Mouse (Mus musculus): ENCODE results near the gene Chil1.

Chil1 gene

GRCm38 (mm10) chr1:134173081-134173480 is 8.9 kb upstream of the Chil1 start:
- no peak for DNase-seq (ENCODE audit: low spot score)

GRCm38 (mm10) chr1:134177976-134178375 is 4.0 kb upstream of the Chil1 start:
- DNase-seq (ENCODE audit: low spot score): no peak

- DNase-seq (ENCODE audit: low spot score): no peak
These were observed 2.1 kb downstream of the Chil1 start for GRCm38 (mm10) chr1:134184089-134184488.

GRCm38 (mm10) chr1:134188217-134188616 is 6.2 kb downstream of the Chil1 start:
- DNase-seq (ENCODE audit: low spot score): no peak

- DNase-seq (ENCODE audit: low spot score): no peak
These were observed 7.2 kb downstream of the Chil1 start for GRCm38 (mm10) chr1:134188989-134189729.

- no peak for DNase-seq (ENCODE audit: low spot score)
These were observed 9.2 kb downstream of the Chil1 start for GRCm38 (mm10) chr1:134191192-134191591.

GRCm38 (mm10) chr1:134192024-134192423 is 10.0 kb downstream of the Chil1 start:
- no peak for DNase-seq (ENCODE audit: low spot score)

GRCm38 (mm10) chr1:134193126-134193525 is 11.2 kb downstream of the Chil1 start, which contains the start of gene Mybph:
Gene Mybph, plus strand, starts transcription at chr1:134193448.
- no peak for DNase-seq (ENCODE audit: low spot score)

- no peak for DNase-seq (ENCODE audit: low spot score)
These were observed 11.8 kb downstream of the Chil1 start for GRCm38 (mm10) chr1:134193674-134194197.

- DNase-seq (ENCODE audit: low spot score): no peak
These were observed 12.5 kb downstream of the Chil1 start for GRCm38 (mm10) chr1:134194298-134195022.

- no peak for DNase-seq (ENCODE audit: low spot score)
These were observed 13.1 kb downstream of the Chil1 start for GRCm38 (mm10) chr1:134195117-134195516.

GRCm38 (mm10) chr1:134195571-134195970 is 13.6 kb downstream of the Chil1 start:
- DNase-seq (ENCODE audit: low spot score): no peak

- DNase-seq (ENCODE audit: low spot score): no peak
These were observed 14.0 kb downstream of the Chil1 start for GRCm38 (mm10) chr1:134195979-134196378.

GRCm38 (mm10) chr1:134196386-134196785 is 14.4 kb downstream of the Chil1 start:
- DNase-seq (ENCODE audit: low spot score): peak; percentile 44

- DNase-seq (ENCODE audit: low spot score): no peak
These were observed 15.5 kb downstream of the Chil1 start for GRCm38 (mm10) chr1:134197325-134197982.

- no peak for DNase-seq (ENCODE audit: low spot score)
These were observed 16.4 kb downstream of the Chil1 start for GRCm38 (mm10) chr1:134198197-134198995.

GRCm38 (mm10) chr1:134200481-134200880 is 18.5 kb downstream of the Chil1 start:
- no peak for DNase-seq (ENCODE audit: low spot score)

GRCm38 (mm10) chr1:134200998-134201686 is 19.2 kb downstream of the Chil1 start:
- DNase-seq (ENCODE audit: low spot score): no peak

- no peak for DNase-seq (ENCODE audit: low spot score)
These were observed 19.9 kb downstream of the Chil1 start for GRCm38 (mm10) chr1:134201751-134202420.

- no peak for DNase-seq (ENCODE audit: low spot score)
These were observed 22.3 kb downstream of the Chil1 start for GRCm38 (mm10) chr1:134204230-134204629.
